Mouse (Mus musculus): ENCODE measurements around the gene Dip2b. TPM values are rescaled to one million over a fixed set of nuclear protein-coding genes. Genes with fewer than 3 reads are reported as not detected.

Gene Dip2b
- polyA plus RNA-seq, 1 experiment from 2014 or later, result 2.3 TPM

DNA sequence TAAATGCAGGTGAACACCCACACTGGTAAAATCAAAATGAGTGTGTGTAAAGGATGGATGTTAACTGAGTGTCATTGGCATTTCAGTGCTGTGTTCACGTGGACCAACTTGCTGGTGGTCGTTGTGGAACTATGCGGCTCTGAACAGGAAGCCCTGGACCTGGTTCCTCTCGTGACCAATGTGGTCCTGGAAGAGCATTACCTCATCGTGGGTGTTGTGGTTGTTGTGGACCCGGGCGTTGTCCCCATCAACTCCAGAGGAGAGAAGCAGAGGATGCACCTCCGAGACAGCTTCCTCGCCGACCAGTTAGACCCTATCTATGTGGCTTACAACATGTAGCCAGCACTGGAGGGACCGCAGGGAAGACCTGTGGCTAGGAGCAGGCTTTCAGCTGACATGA lies 176.6 kb downstream of the Dip2b start:
- peaks cover 49% of the 10 kb centered on the region for H3K36me3 ChIP-seq (replicated peaks; ENCODE audit: insufficient read depth, low read length)
- TF ChIP-seq CTCF (IDR thresholded peaks at IDR 0.05; ENCODE audit: low read depth) (no peak), EP300 (IDR thresholded peaks at IDR 0.05; ENCODE audit: low read depth) (no peak)
- no peak overlapping the region for H3K4me3 ChIP-seq (ENCODE audit: low read depth, low read length)
- no peaks in the 10 kb centered on the region for H3K4me1 ChIP-seq (ENCODE audit: insufficient read depth)
- ATAC-seq (no peak), DNase-seq (no peak)
- H3K9me3 ChIP-seq (ENCODE audit: low read length), result no peaks in the 10 kb centered on the region
- H3K4me2 ChIP-seq (ENCODE audit: low read depth, low read length), result no peak overlapping the region
- 63% methylated on average over 11 of the region's 11 CpGs for WGBS (ENCODE audit: insufficient replicate concordance)
- no peak overlapping the region for H3K9ac ChIP-seq (replicated peaks)
- peak overlapping the region; percentile 59; the same call in 1 of the 2 replicates for H3K27ac ChIP-seq (ENCODE audit: low read depth)
- no peaks in the 10 kb centered on the region for H3K27me3 ChIP-seq (ENCODE audit: insufficient read depth, low read length)

DNA sequence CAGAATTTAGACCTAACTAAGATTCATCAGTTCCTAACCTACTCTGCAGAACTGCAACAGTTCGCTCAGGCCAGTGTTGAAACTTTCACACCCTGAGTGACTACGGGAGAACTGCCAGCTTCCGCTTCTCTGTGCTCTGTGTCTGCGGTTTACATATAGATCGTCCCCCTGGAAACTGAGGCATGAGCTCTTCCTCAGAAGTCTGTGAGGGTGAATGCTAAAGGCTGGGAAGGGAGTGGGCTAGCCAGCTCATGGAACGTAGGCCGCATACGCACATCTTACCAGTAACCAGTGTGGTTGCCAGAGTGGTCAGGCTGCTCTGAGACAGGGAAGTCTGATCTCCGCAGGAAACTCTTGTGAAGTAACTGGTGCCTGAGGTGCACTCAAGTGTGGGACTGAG lies 177.7 kb downstream of the Dip2b start:
- Histone ChIP-seq H3K4me2 (ENCODE audit: low read depth, low read length) (no peak overlapping the region), H3K9ac (replicated peaks) (no peak overlapping the region), H3K9me3 (ENCODE audit: low read length) (no peaks in the 10 kb centered on the region), H3K4me1 (ENCODE audit: insufficient read depth) (no peaks in the 10 kb centered on the region), H3K36me3 (replicated peaks; ENCODE audit: insufficient read depth, low read length) (peaks cover 39% of the 10 kb centered on the region), H3K27me3 (ENCODE audit: insufficient read depth, low read length) (no peaks in the 10 kb centered on the region), H3K4me3 (ENCODE audit: low read depth, low read length) (no peak overlapping the region), H3K27ac (ENCODE audit: low read depth) (peak overlapping the region; percentile 59)
- DNase-seq (peak; percentile 28), ATAC-seq (no peak)
- TF ChIP-seq CTCF (IDR thresholded peaks at IDR 0.05; ENCODE audit: low read depth) (no peak), EP300 (IDR thresholded peaks at IDR 0.05; ENCODE audit: low read depth) (no peak)
- 77% methylated on average over 9 of the region's 9 CpGs for WGBS (ENCODE audit: insufficient replicate concordance)

DNA sequence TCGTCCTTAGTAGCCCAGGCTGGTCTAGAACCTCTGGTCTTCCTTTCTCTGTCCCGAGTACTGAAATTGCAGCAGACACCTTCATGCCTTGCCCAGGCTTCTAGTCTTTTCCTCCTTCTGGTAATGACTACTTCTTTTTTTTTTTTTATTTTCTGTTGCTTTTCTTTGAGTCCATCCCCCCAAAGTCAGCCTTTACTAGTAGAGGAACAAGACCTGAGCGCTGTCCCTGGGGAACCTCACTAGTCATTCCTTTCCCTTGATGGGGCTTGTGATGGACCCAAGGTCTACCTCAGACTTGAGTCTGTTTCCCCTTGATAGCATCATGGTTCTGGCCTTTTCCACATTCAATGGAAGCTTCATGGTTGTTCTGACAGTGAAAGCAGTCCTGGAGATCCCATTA lies 179.6 kb downstream of the Dip2b start:
- no peak overlapping the region for H3K27ac ChIP-seq (ENCODE audit: low read depth)
- H3K4me2 ChIP-seq (ENCODE audit: low read depth, low read length), result no peak overlapping the region

DNA sequence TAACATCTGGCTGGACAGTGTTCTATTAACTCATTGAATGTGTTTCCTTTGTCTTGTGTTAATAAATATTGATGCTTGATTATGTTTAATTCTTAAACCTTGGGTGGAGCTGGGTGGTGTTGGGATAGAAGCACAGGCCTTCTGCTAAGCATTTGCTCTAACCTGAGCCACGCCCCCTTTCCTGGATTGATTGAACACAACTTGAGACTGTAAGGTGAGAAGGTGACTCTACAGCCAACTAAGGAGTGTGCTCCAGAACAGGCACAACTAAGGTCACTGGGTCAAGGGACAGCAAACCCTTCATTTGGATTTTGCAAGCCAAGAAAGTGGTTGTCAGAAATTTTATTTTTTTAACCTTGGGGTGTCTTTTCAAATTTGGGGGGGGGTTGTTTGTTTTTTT lies 180.9 kb downstream of the Dip2b start:
- ATAC-seq (no peak), DNase-seq (no peak)
- 65% methylated on average over 1 of the region's 1 CpGs for WGBS (ENCODE audit: insufficient replicate concordance)

More for the DNA sequence above, 179.6 kb downstream of the Dip2b start:
- 85% methylated on average over 3 of the region's 3 CpGs for WGBS (ENCODE audit: insufficient replicate concordance)
- H3K4me1 ChIP-seq (ENCODE audit: insufficient read depth), result no peaks in the 10 kb centered on the region
- peaks cover 5% of the 10 kb centered on the region for H3K9me3 ChIP-seq (ENCODE audit: low read length)
- H3K36me3 ChIP-seq (replicated peaks; ENCODE audit: insufficient read depth, low read length), result peaks cover 25% of the 10 kb centered on the region
- H3K27me3 ChIP-seq (ENCODE audit: insufficient read depth, low read length), result no peaks in the 10 kb centered on the region
- no peak for TF ChIP-seq EP300 (IDR thresholded peaks at IDR 0.05; ENCODE audit: low read depth)
- TF ChIP-seq CTCF (IDR thresholded peaks at IDR 0.05; ENCODE audit: low read depth), result no peak
- DNase-seq, result no peak
- no peak overlapping the region for H3K4me3 ChIP-seq (ENCODE audit: low read depth, low read length)
- no peak for ATAC-seq
- H3K9ac ChIP-seq (replicated peaks), result no peak overlapping the region

DNA sequence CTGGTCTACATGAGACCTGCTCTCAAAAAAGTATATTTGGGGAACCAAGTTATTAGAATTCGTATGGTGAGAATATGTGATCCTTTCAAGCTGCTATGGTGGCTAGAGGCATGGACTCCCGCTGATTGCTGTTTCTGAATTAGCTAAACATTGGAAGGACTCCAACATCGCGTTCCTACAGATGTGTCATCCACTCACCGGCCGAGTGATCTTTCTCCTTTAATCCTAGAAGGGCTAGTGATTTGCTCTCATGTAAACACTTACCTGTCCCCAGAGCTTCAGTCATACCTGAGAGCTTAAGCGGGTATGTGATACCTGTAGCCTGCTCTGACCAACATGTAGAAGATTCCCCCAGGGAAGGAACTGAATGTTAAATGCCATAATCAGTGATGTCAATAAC lies 182.5 kb downstream of the Dip2b start:
- no peak overlapping the region for H3K4me3 ChIP-seq (ENCODE audit: low read depth, low read length)
- DNase-seq (no peak), ATAC-seq (no peak)
- H3K4me2 ChIP-seq (ENCODE audit: low read depth, low read length), result no peak overlapping the region
- H3K9ac ChIP-seq (replicated peaks), result no peak overlapping the region
- H3K27ac ChIP-seq (ENCODE audit: low read depth), result no peak overlapping the region
- no peak for TF ChIP-seq CTCF (IDR thresholded peaks at IDR 0.05; ENCODE audit: low read depth)
- TF ChIP-seq EP300 (IDR thresholded peaks at IDR 0.05; ENCODE audit: low read depth), result no peak
- H3K27me3 ChIP-seq (ENCODE audit: insufficient read depth, low read length), result no peaks in the 10 kb centered on the region
- peaks cover 6% of the 10 kb centered on the region for H3K9me3 ChIP-seq (ENCODE audit: low read length)
- peaks cover 11% of the 10 kb centered on the region; the same call in 1 of the 2 replicates for H3K36me3 ChIP-seq (replicated peaks; ENCODE audit: insufficient read depth, low read length)
- 69% methylated on average over 7 of the region's 7 CpGs for WGBS (ENCODE audit: insufficient replicate concordance)
- H3K4me1 ChIP-seq (ENCODE audit: insufficient read depth), result peaks cover 2% of the 10 kb centered on the region; the same call in 1 of the 2 replicates

More for the DNA sequence above, 180.9 kb downstream of the Dip2b start:
- Histone ChIP-seq H3K4me1 (ENCODE audit: insufficient read depth) (no peaks in the 10 kb centered on the region), H3K9ac (replicated peaks) (no peak overlapping the region), H3K9me3 (ENCODE audit: low read length) (peaks cover 6% of the 10 kb centered on the region), H3K27ac (ENCODE audit: low read depth) (no peak overlapping the region), H3K36me3 (replicated peaks; ENCODE audit: insufficient read depth, low read length) (peaks cover 20% of the 10 kb centered on the region; the same call in 1 of the 2 replicates), H3K4me2 (ENCODE audit: low read depth, low read length) (no peak overlapping the region), H3K27me3 (ENCODE audit: insufficient read depth, low read length) (no peaks in the 10 kb centered on the region), H3K4me3 (ENCODE audit: low read depth, low read length) (no peak overlapping the region)
- TF ChIP-seq CTCF (IDR thresholded peaks at IDR 0.05; ENCODE audit: low read depth) (no peak), EP300 (IDR thresholded peaks at IDR 0.05; ENCODE audit: low read depth) (no peak)

DNA sequence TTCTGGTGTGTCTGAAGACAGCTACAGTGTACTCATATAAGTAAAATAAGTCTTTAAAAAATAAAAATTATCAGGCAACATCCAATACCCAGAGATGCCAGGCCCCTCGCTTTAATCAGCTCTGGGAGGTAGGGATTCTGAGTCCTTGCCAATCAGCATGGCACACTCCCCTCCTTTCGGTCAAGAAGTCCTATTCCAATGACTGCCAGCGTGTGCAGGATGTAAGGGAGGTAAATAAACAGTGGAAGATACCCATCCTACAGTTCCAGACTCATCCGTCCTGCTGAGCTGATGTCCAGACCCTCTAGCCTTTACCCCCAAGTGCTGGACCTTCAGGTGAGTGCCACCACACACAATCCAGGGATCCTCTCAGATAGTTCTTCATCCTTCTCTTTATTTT lies 186.9 kb downstream of the Dip2b start:
- H3K9me3 ChIP-seq (ENCODE audit: low read length), result peaks cover 6% of the 10 kb centered on the region
- 88% methylated on average over 4 of the region's 4 CpGs for WGBS (ENCODE audit: insufficient replicate concordance)
- H3K4me1 ChIP-seq (ENCODE audit: insufficient read depth), result peaks cover 23% of the 10 kb centered on the region
- no peaks in the 10 kb centered on the region for H3K27me3 ChIP-seq (ENCODE audit: insufficient read depth, low read length)
- H3K4me3 ChIP-seq (ENCODE audit: low read depth, low read length), result no peak overlapping the region
- H3K4me2 ChIP-seq (ENCODE audit: low read depth, low read length), result no peak overlapping the region
- H3K36me3 ChIP-seq (replicated peaks; ENCODE audit: insufficient read depth, low read length), result no peaks in the 10 kb centered on the region
- H3K27ac ChIP-seq (ENCODE audit: low read depth), result no peak overlapping the region
- H3K9ac ChIP-seq (replicated peaks), result no peak overlapping the region
- ATAC-seq (no peak), DNase-seq (no peak)
- TF ChIP-seq CTCF (IDR thresholded peaks at IDR 0.05; ENCODE audit: low read depth), result no peak
- no peak for TF ChIP-seq EP300 (IDR thresholded peaks at IDR 0.05; ENCODE audit: low read depth)

DNA sequence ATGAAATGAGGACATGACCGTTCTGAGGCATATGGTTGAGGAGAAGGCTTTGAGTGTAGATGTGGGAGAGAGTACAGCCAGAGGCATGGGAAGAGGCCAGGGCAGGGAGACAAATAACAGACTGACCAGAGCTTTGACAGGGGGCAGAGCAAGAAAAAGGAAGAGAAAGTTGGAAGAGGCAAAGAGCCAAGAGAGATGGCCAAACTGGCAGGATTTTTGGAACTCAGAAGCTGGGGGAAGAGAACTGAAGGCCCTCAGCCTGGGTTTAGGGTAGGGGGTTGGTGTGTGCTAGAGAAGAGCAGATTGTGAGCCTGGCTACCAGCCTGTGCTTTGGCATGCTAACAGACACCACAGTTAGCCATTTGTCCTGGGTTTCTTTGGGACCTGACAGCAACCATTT lies 187.4 kb downstream of the Dip2b start:
- TF ChIP-seq CTCF (IDR thresholded peaks at IDR 0.05; ENCODE audit: low read depth) (no peak), EP300 (IDR thresholded peaks at IDR 0.05; ENCODE audit: low read depth) (no peak)
- peaks cover 28% of the 10 kb centered on the region for H3K4me1 ChIP-seq (ENCODE audit: insufficient read depth)
- H3K36me3 ChIP-seq (replicated peaks; ENCODE audit: insufficient read depth, low read length), result no peaks in the 10 kb centered on the region
- H3K9ac ChIP-seq (replicated peaks), result no peak overlapping the region
- DNase-seq (no peak), ATAC-seq (no peak)
- peaks cover 6% of the 10 kb centered on the region for H3K9me3 ChIP-seq (ENCODE audit: low read length)
- H3K4me3 ChIP-seq (ENCODE audit: low read depth, low read length), result no peak overlapping the region
- no peaks in the 10 kb centered on the region for H3K27me3 ChIP-seq (ENCODE audit: insufficient read depth, low read length)
- WGBS (ENCODE audit: insufficient replicate concordance), result 81% methylated on average over 1 of the region's 1 CpGs
- peak overlapping the region; percentile 79 for H3K4me2 ChIP-seq (ENCODE audit: low read depth, low read length)
- H3K27ac ChIP-seq (ENCODE audit: low read depth), result peak overlapping the region; percentile 100

Data from liver, postnatal 0 days (tissue).